Mouse (Mus musculus) lung, postnatal 10 days (tissue): ENCODE results near the gene Olfr625-ps1.
"Not testable (repeated sequence)": the region's sequence is repeated elsewhere in the genome, so short reads cannot be mapped to it uniquely, and the experiment has no call there.

ENCODE experiments used
- DNase-seq: peaks from one replicate; pipeline ENCODE4 v3.0.0; 2021

Olfr625-ps1 gene

GRCm38 (mm10) chr7:103682420-103682819 lies at the start of gene Olfr625-ps1:
Olfr625-ps1 (plus strand) TSS chr7:103682720.
- DNase-seq = no peak

- DNase-seq = no peak
These were observed 45.7 kb upstream of the Olfr625-ps1 start for GRCm38 (mm10) chr7:103636795-103637194.

- DNase-seq = no peak
These were observed 39.9 kb upstream of the Olfr625-ps1 start, which contains the start of gene Olfr622 for GRCm38 (mm10) chr7:103642602-103643001. Olfr622 (minus strand) TSS chr7:103642702.

GRCm38 (mm10) chr7:103644070-103644469 lies 38.5 kb upstream of the Olfr625-ps1 start:
- DNase-seq = no peak

GRCm38 (mm10) chr7:103663598-103663997 lies 18.9 kb upstream of the Olfr625-ps1 start, which contains the start of gene Olfr623:
Olfr623 (minus strand) TSS chr7:103663698.
- DNase-seq = no peak

- no peak for DNase-seq
These were observed 11.4 kb upstream of the Olfr625-ps1 start, which contains the start of gene Olfr624 for GRCm38 (mm10) chr7:103671091-103671490. Olfr624 (minus strand) TSS chr7:103671191.

GRCm38 (mm10) chr7:103699469-103699868 lies 16.9 kb downstream of the Olfr625-ps1 start:
- no peak for DNase-seq

- DNase-seq = no peak
These were observed 29.5 kb downstream of the Olfr625-ps1 start for GRCm38 (mm10) chr7:103712024-103712423.

GRCm38 (mm10) chr7:103714371-103714770 lies 31.9 kb downstream of the Olfr625-ps1 start, which contains the start of gene Olfr243:
Olfr243 (plus strand) TSS chr7:103714671.
- DNase-seq = no peak

GRCm38 (mm10) chr7:103716398-103716797 lies 33.9 kb downstream of the Olfr625-ps1 start:
- not testable (repeated sequence) for DNase-seq

GRCm38 (mm10) chr7:103730074-103730473 lies 47.6 kb downstream of the Olfr625-ps1 start, which contains the start of gene Olfr628:
Olfr628 (plus strand) TSS chr7:103730374.
- DNase-seq = no peak
